Mouse (Mus musculus) inflammation-experienced regulatory T-cells, adult 16 weeks (primary cell): ENCODE results near the gene Olfr653. TPM values are rescaled to one million over a fixed set of nuclear protein-coding genes. Genes with fewer than 3 reads are reported as not detected.

Experiments
- polyA plus RNA-seq: library from polyadenylated mRNA; unstranded; fragments of 100-300 nt; shearing (Covaris generic); gene quantifications from one replicate; pipeline ENCODE4 v1.2.1, GENCODE M21; 2017

The Olfr653 gene
- not detected for polyA plus RNA-seq

GRCm38 (mm10) chr7:104577014-104577413 is at the start of gene Olfr653:
TSS of gene Olfr653 (plus strand) at chr7:104577314.

GRCm38 (mm10) chr7:104549833-104550232 is 27.3 kb upstream of the Olfr653 start, which contains the start of gene Olfr651:
TSS of gene Olfr651 (plus strand) at chr7:104550133.

GRCm38 (mm10) chr7:104560601-104561000 is 16.5 kb upstream of the Olfr653 start, which contains the start of gene Olfr652:
TSS of gene Olfr652 (plus strand) at chr7:104560901.

GRCm38 (mm10) chr7:104586725-104587124 is 9.6 kb downstream of the Olfr653 start, which contains the start of gene Olfr654:
TSS of gene Olfr654 (plus strand) at chr7:104587025.

GRCm38 (mm10) chr7:104601679-104602078 is 24.6 kb downstream of the Olfr653 start, which contains the start of gene Olfr655:
TSS of gene Olfr655 (minus strand) at chr7:104601779.

GRCm38 (mm10) chr7:104613655-104614054 is 36.5 kb downstream of the Olfr653 start, which contains the start of gene Olfr656:
TSS of gene Olfr656 (plus strand) at chr7:104613955.

GRCm38 (mm10) chr7:104624494-104624893 is 47.4 kb downstream of the Olfr653 start, which contains the start of gene Olfr657:
TSS of gene Olfr657 (plus strand) at chr7:104624794.

Other genes with a start within 250 kb of the Olfr653 start
- gene Trim34b, start 247.8 kb upstream of the Olfr653 start, polyA plus RNA-seq = 0.78 TPM
- 25.4 TPM for gene Trim12c, start 224.0 kb upstream of the Olfr653 start, polyA plus RNA-seq
- gene Trim30b, start 207.4 kb upstream of the Olfr653 start, polyA plus RNA-seq = 1.3 TPM
- 1.1 TPM for gene Trim30c, start 176.5 kb upstream of the Olfr653 start, polyA plus RNA-seq
- 67.1 TPM for gene Trim30a, start 112.1 kb upstream of the Olfr653 start, polyA plus RNA-seq
- gene Trim30d, start 69.5 kb upstream of the Olfr653 start, polyA plus RNA-seq = 28.0 TPM
- gene Olfr651, start 27.2 kb upstream of the Olfr653 start, polyA plus RNA-seq = not detected
- not detected for gene Olfr652, start 16.4 kb upstream of the Olfr653 start, polyA plus RNA-seq
- not detected for gene Olfr654, start 9.7 kb downstream of the Olfr653 start, polyA plus RNA-seq
- gene Olfr655, start 24.5 kb downstream of the Olfr653 start, polyA plus RNA-seq = not detected
- gene Olfr656, start 36.6 kb downstream of the Olfr653 start, polyA plus RNA-seq = not detected
- not detected for gene Olfr657, start 47.5 kb downstream of the Olfr653 start, polyA plus RNA-seq
- gene Olfr658, start 70.0 kb downstream of the Olfr653 start, polyA plus RNA-seq = not detected
- 0.10 TPM for gene Olfr659, start 89.4 kb downstream of the Olfr653 start, polyA plus RNA-seq
- not detected for gene Olfr661, start 109.2 kb downstream of the Olfr653 start, polyA plus RNA-seq
- not detected for gene Usp17le, start 200.2 kb downstream of the Olfr653 start, polyA plus RNA-seq